8 mouse cellular contexts compared by ENCODE assay signal in genomic region chr15:102103371-102103946, GRCm38 (mm10). TPM values are rescaled to one million over a fixed set of nuclear protein-coding genes. Genes with fewer than 3 reads are reported as not detected.
A peak's percentile ranks its signal among the peaks of the same experiment; 100 is the strongest.
DNase-seq lines count a peak whose midpoint lies in the region; ATAC-seq and TF ChIP-seq lines count a peak whose summit lies in the region.

No protein-coding gene starts in this region.

- peak overlapping the region; percentile 9 for H3K4me3 ChIP-seq in cerebellum, adult 2 months (replicated peaks; ENCODE audit: insufficient read depth, low read depth, low read length)
- peak overlapping the region; percentile 63 for H3K4me3 ChIP-seq in embryonic facial prominence, embryonic 14.5 days (ENCODE audit: low read depth, low read length)
- peak overlapping the region; percentile 36 for H3K4me3 ChIP-seq in liver, embryonic 11.5 days (ENCODE audit: low read depth, low read length)
- peak overlapping the region; percentile 48 for H3K4me3 ChIP-seq in neural tube, embryonic 13.5 days

- H3K27me3 ChIP-seq in cerebellum, adult 2 months (ENCODE audit: control insufficient read depth, insufficient read depth, low read length) = no peaks in the 10 kb centered on the region
- H3K27me3 ChIP-seq in embryonic facial prominence, embryonic 14.5 days (replicated peaks; ENCODE audit: control insufficient read depth, insufficient read depth, low read length) = no peaks in the 10 kb centered on the region
- H3K27me3 ChIP-seq in liver, embryonic 11.5 days (replicated peaks; ENCODE audit: control insufficient read depth, insufficient read depth, low read length) = peaks cover 13% of the 10 kb centered on the region
- H3K27me3 ChIP-seq in neural tube, embryonic 13.5 days = peaks cover 75% of the 10 kb centered on the region

- peak overlapping the region; percentile 74 for H3K9ac ChIP-seq in embryonic facial prominence, embryonic 14.5 days (ENCODE audit: low read depth, low read length)
- H3K9ac ChIP-seq in liver, embryonic 11.5 days (ENCODE audit: low read depth, low read length) = peak overlapping the region; percentile 21
- H3K9ac ChIP-seq in neural tube, embryonic 13.5 days = peak overlapping the region; percentile 68

- H3K4me2 ChIP-seq in embryonic facial prominence, embryonic 14.5 days (ENCODE audit: low read depth, low read length) = peak overlapping the region; percentile 65
- H3K4me2 ChIP-seq in liver, embryonic 11.5 days = peak overlapping the region; percentile 98
- H3K4me2 ChIP-seq in neural tube, embryonic 13.5 days = peak overlapping the region; percentile 78

- no peak for TF ChIP-seq CTCF in cerebellum, adult 2 months (IDR thresholded peaks at IDR 0.05; ENCODE audit: borderline replicate concordance, insufficient read depth, low read depth, low read length)

- no peak; the same call in 1 of the 2 replicates for ATAC-seq in embryonic facial prominence, embryonic 14.5 days (ENCODE audit: low read depth)
- no peak for ATAC-seq in liver, embryonic 11.5 days (replicated peaks; ENCODE audit: low FRiP score)
- ATAC-seq in neural tube, embryonic 13.5 days (ENCODE audit: low read depth) = no peak

- no peak for TF ChIP-seq POLR2A in cerebellum, adult 2 months (IDR thresholded peaks at IDR 0.05; ENCODE audit: borderline replicate concordance, insufficient read depth, low read length)

- DNase-seq in cerebellum, adult 2 months = peak in 1 of 2 experiments; percentile 8
- no peak for DNase-seq in cerebellum, postnatal 14 days
- peak; percentile 70 for DNase-seq in embryonic facial prominence, embryonic 14.5 days (ENCODE audit: low spot score)
- peak; percentile 75 for DNase-seq in heart, postnatal 4 days
- no peak for DNase-seq in liver, embryonic 11.5 days (ENCODE audit: low spot score)
- DNase-seq in left cerebral cortex, postnatal 25 days (ENCODE audit: low spot score in 2 of 2) = no peak
- no peak for DNase-seq in urinary bladder, postnatal 36 days (ENCODE audit: low spot score in 2 of 2)

- 36% methylated on average over 14 of the region's 14 CpGs for WGBS in cerebellum, adult 2 months
- WGBS in embryonic facial prominence, embryonic 14.5 days = 6% methylated on average over 14 of the region's 14 CpGs
- WGBS in liver, embryonic 11.5 days = 12% methylated on average over 14 of the region's 14 CpGs
- WGBS in neural tube, embryonic 13.5 days = 5% methylated on average over 14 of the region's 14 CpGs

- H3K36me3 ChIP-seq in embryonic facial prominence, embryonic 14.5 days (ENCODE audit: control insufficient read depth, insufficient read depth, low read length) = peaks cover 38% of the 10 kb centered on the region
- H3K36me3 ChIP-seq in liver, embryonic 11.5 days (ENCODE audit: control insufficient read depth, insufficient read depth, low read length) = no peaks in the 10 kb centered on the region
- H3K36me3 ChIP-seq in neural tube, embryonic 13.5 days = peaks cover 4% of the 10 kb centered on the region; the same call in 1 of the 2 replicates

- peaks cover 12% of the 10 kb centered on the region; the same call in 1 of the 2 replicates for H3K4me1 ChIP-seq in cerebellum, adult 2 months (ENCODE audit: control insufficient read depth, insufficient read depth, low read length)
- peaks cover 56% of the 10 kb centered on the region for H3K4me1 ChIP-seq in embryonic facial prominence, embryonic 14.5 days (ENCODE audit: control insufficient read depth, insufficient read depth, low read length)
- peaks cover 62% of the 10 kb centered on the region for H3K4me1 ChIP-seq in liver, embryonic 11.5 days (replicated peaks; ENCODE audit: control insufficient read depth, insufficient read depth, low read length)
- H3K4me1 ChIP-seq in neural tube, embryonic 13.5 days (replicated peaks) = peaks cover 83% of the 10 kb centered on the region

- intact Hi-C loops in left cerebral cortex, postnatal 25 days (cut with DNase I) = no loop called here

- peak overlapping the region; percentile 61 for H3K27ac ChIP-seq in cerebellum, adult 2 months (ENCODE audit: insufficient read depth, low read length)
- peak overlapping the region; percentile 99 for H3K27ac ChIP-seq in embryonic facial prominence, embryonic 14.5 days (replicated peaks; ENCODE audit: low read depth, low read length)
- peak overlapping the region; percentile 77 for H3K27ac ChIP-seq in liver, embryonic 11.5 days (ENCODE audit: low read depth, low read length)
- H3K27ac ChIP-seq in neural tube, embryonic 13.5 days (replicated peaks) = peak overlapping the region; percentile 84

- H3K9me3 ChIP-seq in embryonic facial prominence, embryonic 14.5 days (ENCODE audit: control insufficient read depth, low read length) = no peaks in the 10 kb centered on the region
- H3K9me3 ChIP-seq in liver, embryonic 11.5 days (ENCODE audit: control insufficient read depth, low read length) = no peaks in the 10 kb centered on the region
- H3K9me3 ChIP-seq in neural tube, embryonic 13.5 days = no peaks in the 10 kb centered on the region

RNA-seq across cellular contexts. Expression of gene Tns2, which starts 3.2 kb away (rescaled TPM):
- 33.6 and 33.7 TPM in 2 replicates for polyA plus RNA-seq in cerebellum, adult 2 months (2012; rRNA removed)
- polyA plus RNA-seq in embryonic facial prominence, embryonic 14.5 days (2014; fragmentation: Nextera tagmentation; extraction: Ambion mirVana) = 45.9 and 56.4 TPM in 2 replicates
- 10 to 100 TPM; 65.8 to 70.3 TPM for total RNA-seq in heart, postnatal 4 days (2021)
- polyA plus RNA-seq in liver, embryonic 11.5 days (2014; fragmentation: Nextera tagmentation; extraction: Ambion mirVana) = 13.2 and 17.8 TPM in 2 replicates
- 10.5 and 15.9 TPM in 2 replicates for polyA plus RNA-seq in neural tube, embryonic 13.5 days (2015; fragmentation: Nextera tagmentation; extraction: Ambion mirVana)
- 10 to 100 TPM; 11.8 to 19.1 TPM for total RNA-seq in left cerebral cortex, postnatal 25 days (2021)

RNA-seq across cellular contexts. Expression of gene Eif4b, which starts 29.9 kb away (rescaled TPM):
- polyA plus RNA-seq in cerebellum, adult 2 months (2012; rRNA removed) = 114 TPM in 2 replicates
- 123 and 141 TPM in 2 replicates for polyA plus RNA-seq in embryonic facial prominence, embryonic 14.5 days (2014; fragmentation: Nextera tagmentation; extraction: Ambion mirVana)
- total RNA-seq in heart, postnatal 4 days (2021) = 100 to 1,000 TPM; 142 to 145 TPM
- 154 and 162 TPM in 2 replicates for polyA plus RNA-seq in liver, embryonic 11.5 days (2014; fragmentation: Nextera tagmentation; extraction: Ambion mirVana)
- 81.2 and 90.3 TPM in 2 replicates for polyA plus RNA-seq in neural tube, embryonic 13.5 days (2015; fragmentation: Nextera tagmentation; extraction: Ambion mirVana)
- 100 to 1,000 TPM; 157 to 161 TPM for total RNA-seq in left cerebral cortex, postnatal 25 days (2021)

RNA-seq across cellular contexts. Expression of gene Spryd3, which starts 32.6 kb away (rescaled TPM):
- polyA plus RNA-seq in cerebellum, adult 2 months (2012; rRNA removed) = 159 and 161 TPM in 2 replicates
- polyA plus RNA-seq in embryonic facial prominence, embryonic 14.5 days (2014; fragmentation: Nextera tagmentation; extraction: Ambion mirVana) = 19.2 TPM in 2 replicates
- 10 to 100 TPM; 19.9 to 22.6 TPM for total RNA-seq in heart, postnatal 4 days (2021)
- polyA plus RNA-seq in liver, embryonic 11.5 days (2014; fragmentation: Nextera tagmentation; extraction: Ambion mirVana) = 15.1 and 18.7 TPM in 2 replicates
- polyA plus RNA-seq in neural tube, embryonic 13.5 days (2015; fragmentation: Nextera tagmentation; extraction: Ambion mirVana) = 54.1 and 55.9 TPM in 2 replicates
- total RNA-seq in left cerebral cortex, postnatal 25 days (2021) = 100 to 1,000 TPM; 142 to 146 TPM

RNA-seq across cellular contexts. Expression of gene Igfbp6, which starts 40.7 kb away (rescaled TPM):
- polyA plus RNA-seq in cerebellum, adult 2 months (2012; rRNA removed) = 15.0 and 18.7 TPM in 2 replicates
- 15.0 and 20.1 TPM in 2 replicates for polyA plus RNA-seq in embryonic facial prominence, embryonic 14.5 days (2014; fragmentation: Nextera tagmentation; extraction: Ambion mirVana)
- 10 to 100 TPM; 10.0 to 12.5 TPM for total RNA-seq in heart, postnatal 4 days (2021)
- polyA plus RNA-seq in liver, embryonic 11.5 days (2014; fragmentation: Nextera tagmentation; extraction: Ambion mirVana) = 0.77 and 1.1 TPM in 2 replicates
- polyA plus RNA-seq in neural tube, embryonic 13.5 days (2015; fragmentation: Nextera tagmentation; extraction: Ambion mirVana) = 0.36 and 1.2 TPM in 2 replicates
- total RNA-seq in left cerebral cortex, postnatal 25 days (2021) = 10 to 100 TPM; 36.5 to 43.1 TPM

RNA-seq across cellular contexts. Expression of gene Soat2, which starts 46.9 kb away (rescaled TPM):
- polyA plus RNA-seq in cerebellum, adult 2 months (2012; rRNA removed) = 0.08 TPM in 1 of 2 replicates, not detected in the other
- 0.17 and 0.63 TPM in 2 replicates for polyA plus RNA-seq in embryonic facial prominence, embryonic 14.5 days (2014; fragmentation: Nextera tagmentation; extraction: Ambion mirVana)
- under 1 TPM; 0.11 to 0.17 TPM for total RNA-seq in heart, postnatal 4 days (2021)
- polyA plus RNA-seq in liver, embryonic 11.5 days (2014; fragmentation: Nextera tagmentation; extraction: Ambion mirVana) = 31.4 and 36.2 TPM in 2 replicates
- polyA plus RNA-seq in neural tube, embryonic 13.5 days (2015; fragmentation: Nextera tagmentation; extraction: Ambion mirVana) = 0.11 TPM in 1 of 2 replicates, not detected in the other
- total RNA-seq in left cerebral cortex, postnatal 25 days (2021) = under 1 TPM in 1 of 2 experiments, not detected in 1; 0.14 TPM

Comparison
In these comparisons a context has a peak if more than half of its experiments do, and no peak if none do; other contexts are left out.
1. DNase-seq: peak in embryonic facial prominence, embryonic 14.5 days (single experiment) and heart, postnatal 4 days (single experiment); none in cerebellum, postnatal 14 days (0 of 2), liver, embryonic 11.5 days (single experiment), left cerebral cortex, postnatal 25 days (0 of 2) and urinary bladder, postnatal 36 days (0 of 2).
2. H3K4me3 ChIP-seq: peak in every context shown above with its lines; median percentile 63 in embryonic facial prominence, embryonic 14.5 days; 48 in neural tube, embryonic 13.5 days; 36 in liver, embryonic 11.5 days; 9 in cerebellum, adult 2 months.
3. H3K9ac ChIP-seq: peak in every context shown above with its lines; median percentile 74 in embryonic facial prominence, embryonic 14.5 days; 68 in neural tube, embryonic 13.5 days; 21 in liver, embryonic 11.5 days.
4. Peak in every context shown above with its lines, with median percentiles within 50 percentile points of each other: H3K27ac ChIP-seq and H3K4me2 ChIP-seq.